Mouse (Mus musculus) lung, adult 2 months (tissue): ENCODE data around the gene Usf1.

Experiments used
- CTCF ChIP-seq: fragments of 200-500 bp; IDR thresholded peaks from 2 replicates; pipeline ENCODE4 v1.5.1; 2011; ENCODE audit warnings: mild to moderate bottlenecking, low read length, control low read depth; ENCODE audit not compliant: insufficient read depth
- POLR2A ChIP-seq: fragments of 200-500 bp; IDR thresholded peaks from 2 replicates; pipeline ENCODE4 v1.6.1; 2011; ENCODE audit warnings: low read depth, mild to moderate bottlenecking, control low read depth, low read length, borderline replicate concordance; ENCODE audit errors: extremely low read depth

GRCm38 (mm10) chr1:171375646-171376097, 35.4 kb upstream of the Usf1 start:
- no peak for TF ChIP-seq POLR2A
- TF ChIP-seq CTCF: no peak
